Mouse (Mus musculus) MEL (cell line): ENCODE measurements at regions not wholly inside any gene's neighbourhood (a gene's known extent, or its start where the extent isn't known, plus 50 kb on each side); places are given as distances from the start of the nearest gene placed in this dataset.

Experiments
- DNase-seq: peaks from one replicate; pipeline ENCODE4 v3.0.0; 2011; ENCODE audit warnings: low read depth, low spot score
- H3K27ac ChIP-seq: 2 replicates; pipeline ENCODE4 v1.5.1; 2012; ENCODE audit warnings: low read depth, mild to moderate bottlenecking, control low read depth, low read length, moderate library complexity; ENCODE audit not compliant: control insufficient read depth
- H3K27me3 ChIP-seq, 2 experiments: fragments of 150-350 bp in 1 of 2; sonication (generic) in 1 of 2; 2 replicates each; pipeline ENCODE4 v1.6.1; 2012; ENCODE audit warnings: low read length in 2 of 2, mild to moderate bottlenecking in 2 of 2, improper control_type of control experiment in 1 of 2, moderate library complexity in 1 of 2; ENCODE audit not compliant: insufficient read depth in 2 of 2, control insufficient read depth in 1 of 2
- H3K36me3 ChIP-seq, 2 experiments: 2 replicates each; pipeline ENCODE4 v1.6.1; 2012 to 2014; ENCODE audit warnings: low read length in 2 of 2, improper control_type of control experiment in 1 of 2, inconsistent platforms in 1 of 2, mild to moderate bottlenecking in 1 of 2; ENCODE audit not compliant: insufficient read depth in 2 of 2, control insufficient read depth in 1 of 2
- H3K4me1 ChIP-seq, 2 experiments: fragments of 150-350 bp in 1 of 2; sonication (generic) in 1 of 2; 2 replicates each; pipeline ENCODE4 v1.6.1; 2012; ENCODE audit warnings: low read length in 2 of 2, improper control_type of control experiment in 1 of 2, mild to moderate bottlenecking in 1 of 2; ENCODE audit not compliant: insufficient read depth in 2 of 2, control insufficient read depth in 1 of 2
- H3K4me3 ChIP-seq, 2 experiments: fragments of 150-350 bp in 1 of 2; sonication (generic) in 1 of 2; 2 replicates each; pipeline ENCODE4 v1.5.1; 2012; ENCODE audit warnings: low read depth in 2 of 2, low read length in 2 of 2, mild to moderate bottlenecking in 2 of 2, moderate library complexity in 2 of 2, control low read depth in 1 of 2, improper control_type of control experiment in 1 of 2; ENCODE audit not compliant: control insufficient read depth in 1 of 2, insufficient read depth in 1 of 2
- H3K79me2 ChIP-seq: 2 replicates; pipeline ENCODE4 v1.6.1; 2012; ENCODE audit warnings: mild to moderate bottlenecking, low read length, moderate library complexity; ENCODE audit not compliant: control insufficient read depth, poor library complexity, insufficient read depth
- H3K9ac ChIP-seq: 2 replicates; pipeline ENCODE4 v1.6.1; 2012; ENCODE audit warnings: low read depth, mild to moderate bottlenecking, control low read depth, low read length, moderate library complexity; ENCODE audit not compliant: control insufficient read depth, poor library complexity, severe bottlenecking
- H3K9me3 ChIP-seq: fragments of 150-350 bp; sonication (generic); replicated peaks from 2 replicates; pipeline ENCODE4 v1.6.1; 2012; ENCODE audit warnings: mild to moderate bottlenecking, low read length, improper control_type of control experiment, moderate library complexity; ENCODE audit not compliant: insufficient read depth
- BHLHE40 ChIP-seq: IDR thresholded peaks from 2 replicates; pipeline ENCODE4 v1.6.1; 2012; ENCODE audit warnings: low read depth, mild to moderate bottlenecking, inconsistent platforms, low read length, improper control_type of control experiment, borderline replicate concordance
- CHD1 ChIP-seq: IDR thresholded peaks from 2 replicates; pipeline ENCODE4 v1.6.1; 2012; ENCODE audit warnings: low read depth, mild to moderate bottlenecking, inconsistent platforms, low read length, improper control_type of control experiment
- CTCF ChIP-seq, 3 experiments: IDR thresholded peaks in 2 of 3; conservative IDR thresholded peaks in 1 of 3; 2 replicates each; pipeline ENCODE4 v1.5.1; 2011 to 2012; ENCODE audit warnings: low read length in 3 of 3, low read depth in 2 of 3, mild to moderate bottlenecking in 2 of 3, improper control_type of control experiment in 1 of 3, inconsistent platforms in 1 of 3, mixed read lengths in 1 of 3, moderate library complexity in 1 of 3; ENCODE audit not compliant: control insufficient read depth in 1 of 3, insufficient read depth in 1 of 3, poor library complexity in 1 of 3, severe bottlenecking in 1 of 3
- ELF1 ChIP-seq: IDR thresholded peaks from 2 replicates; pipeline ENCODE4 v1.6.1; 2014; ENCODE audit warnings: low read depth, mild to moderate bottlenecking, inconsistent platforms, low read length, improper control_type of control experiment, moderate library complexity
- EP300 ChIP-seq, 2 experiments: IDR thresholded peaks; 2 replicates each; pipeline ENCODE4 v1.6.1; 2011; ENCODE audit warnings: improper control_type of control experiment in 2 of 2, low read length in 2 of 2, low read depth in 1 of 2, mild to moderate bottlenecking in 1 of 2
- JUND ChIP-seq: IDR thresholded peaks from 2 replicates; pipeline ENCODE4 v1.6.1; 2011; ENCODE audit warnings: low read depth, mild to moderate bottlenecking, improper control_type of control experiment, low read length
- KAT2A ChIP-seq: conservative IDR thresholded peaks from 2 replicates; pipeline ENCODE4 v1.6.1; 2012; ENCODE audit warnings: low read depth, low read length, improper control_type of control experiment, inconsistent platforms
- MAX ChIP-seq: IDR thresholded peaks from 2 replicates; pipeline ENCODE4 v1.6.1; 2011; ENCODE audit warnings: low read length, improper control_type of control experiment
- MEF2A ChIP-seq: IDR thresholded peaks from 2 replicates; pipeline ENCODE4 v1.6.1; 2014; ENCODE audit warnings: low read depth, mild to moderate bottlenecking, inconsistent platforms, low read length, improper control_type of control experiment; ENCODE audit not compliant: poor library complexity, insufficient replicate concordance, severe bottlenecking; ENCODE audit errors: extremely low read depth
- MXI1 ChIP-seq: IDR thresholded peaks from 2 replicates; pipeline ENCODE4 v1.6.1; 2011; ENCODE audit warnings: mild to moderate bottlenecking, low read depth, low read length, improper control_type of control experiment
- NELFE ChIP-seq: IDR thresholded peaks from 2 replicates; pipeline ENCODE4 v1.6.1; 2011; ENCODE audit warnings: low read depth, low read length, improper control_type of control experiment
- NRF1 ChIP-seq: IDR thresholded peaks from 2 replicates; pipeline ENCODE4 v1.6.1; 2014; ENCODE audit warnings: low read depth, mild to moderate bottlenecking, inconsistent platforms, low read length, improper control_type of control experiment, moderate library complexity; ENCODE audit not compliant: poor library complexity, insufficient read depth, severe bottlenecking
- POLR2AphosphoS5 ChIP-seq: IDR thresholded peaks from 2 replicates; pipeline ENCODE4 v1.6.1; 2012; ENCODE audit warnings: low read depth, borderline replicate concordance, mild to moderate bottlenecking, inconsistent platforms, low read length, moderate library complexity, mixed read lengths
- RAD21 ChIP-seq: IDR thresholded peaks from 2 replicates; pipeline ENCODE4 v1.6.1; 2011; ENCODE audit warnings: mild to moderate bottlenecking, low read depth, low read length, improper control_type of control experiment
- RCOR1 ChIP-seq: IDR thresholded peaks from 2 replicates; pipeline ENCODE4 v1.6.1; 2012; ENCODE audit warnings: low read depth, mild to moderate bottlenecking, inconsistent platforms, low read length, improper control_type of control experiment
- TCF12 ChIP-seq: IDR thresholded peaks from 2 replicates; pipeline ENCODE4 v1.6.1; 2014; ENCODE audit warnings: low read depth, mild to moderate bottlenecking, inconsistent platforms, low read length, improper control_type of control experiment, moderate library complexity
- UBTF ChIP-seq: IDR thresholded peaks from 2 replicates; pipeline ENCODE4 v1.6.1; 2012; ENCODE audit warnings: low read depth, mild to moderate bottlenecking, inconsistent platforms, low read length, improper control_type of control experiment, moderate library complexity, borderline replicate concordance; ENCODE audit not compliant: insufficient read depth
- USF2 ChIP-seq, 2 experiments: IDR thresholded peaks; 2 replicates each; pipeline ENCODE4 v1.6.1; 2011 to 2012; ENCODE audit warnings: improper control_type of control experiment in 2 of 2, low read length in 2 of 2, borderline replicate concordance in 1 of 2, inconsistent platforms in 1 of 2, low read depth in 1 of 2, mild to moderate bottlenecking in 1 of 2; ENCODE audit not compliant: insufficient read depth in 1 of 2
- ZC3H11A ChIP-seq: IDR thresholded peaks from 2 replicates; pipeline ENCODE4 v1.6.1; 2012; ENCODE audit warnings: low read depth, mild to moderate bottlenecking, inconsistent platforms, low read length, improper control_type of control experiment
- ZKSCAN1 ChIP-seq: IDR thresholded peaks from 2 replicates; pipeline ENCODE4 v1.6.1; 2012; ENCODE audit warnings: low read depth, mild to moderate bottlenecking, inconsistent platforms, low read length, improper control_type of control experiment, moderate library complexity
- ZMIZ1 ChIP-seq: IDR thresholded peaks from 2 replicates; pipeline ENCODE4 v1.6.1; 2012; ENCODE audit warnings: low read depth, mild to moderate bottlenecking, inconsistent platforms, low read length, improper control_type of control experiment, moderate library complexity
- ZNF384 ChIP-seq: IDR thresholded peaks from 2 replicates; pipeline ENCODE4 v1.6.1; 2012; ENCODE audit warnings: low read depth, mild to moderate bottlenecking, inconsistent platforms, low read length, improper control_type of control experiment

- TF ChIP-seq RAD21 (no peak), JUND (no peak), USF2 (IDR thresholded peaks at IDR 0.05; ENCODE audit: borderline replicate concordance in 1 of 2, insufficient read depth in 1 of 2, low read depth in 1 of 2, low read length in 2 of 2) (no peak), MAX (no peak), TCF12 (no peak), ZC3H11A (no peak), RCOR1 (no peak), KAT2A (no peak), CHD1 (no peak), NRF1 (no peak), UBTF (no peak), MXI1 (no peak), EP300 (IDR thresholded peaks at IDR 0.05; ENCODE audit: low read depth in 1 of 2, low read length in 2 of 2) (no peak), BHLHE40 (no peak), POLR2AphosphoS5 (no peak), CTCF (IDR thresholded peaks at IDR 0.05 in 2 of 3, conservative IDR thresholded peaks at IDR 0.05 in 1 of 3; ENCODE audit: control insufficient read depth in 1 of 3, insufficient read depth in 1 of 3, low read depth in 2 of 3, low read length in 3 of 3, poor library complexity in 1 of 3, severe bottlenecking in 1 of 3) (no peak), ZKSCAN1 (no peak), NELFE (no peak), ZNF384 (no peak)
- Histone ChIP-seq H3K27me3 (no peaks in the 10 kb centered on the region), H3K4me3 (no peak overlapping the region), H3K9me3 (no peaks in the 10 kb centered on the region), H3K36me3 (no peaks in the 10 kb centered on the region), H3K79me2 (no peaks in the 10 kb centered on the region), H3K4me1 (no peaks in the 10 kb centered on the region), H3K27ac (no peak overlapping the region), H3K9ac (no peak overlapping the region)
- no peak for DNase-seq
These were observed 201.3 kb downstream of the Il15 start for GRCm38 (mm10) chr8:82201746-82202145.

- H3K27me3 ChIP-seq: no peaks in the 10 kb centered on the region
- no peak overlapping the region for H3K9ac ChIP-seq
- TF ChIP-seq CTCF (IDR thresholded peaks at IDR 0.05 in 2 of 3, conservative IDR thresholded peaks at IDR 0.05 in 1 of 3; ENCODE audit: control insufficient read depth in 1 of 3, insufficient read depth in 1 of 3, low read depth in 2 of 3, low read length in 3 of 3, poor library complexity in 1 of 3, severe bottlenecking in 1 of 3) (no peak), ELF1 (no peak), NRF1 (no peak), MEF2A (no peak), BHLHE40 (no peak), ZMIZ1 (no peak)
These were observed 202.8 kb downstream of the Il15 start for GRCm38 (mm10) chr8:82200176-82200575.

More at GRCm38 (mm10) chr8:82200176-82200575, 202.8 kb downstream of the Il15 start:
- H3K27ac ChIP-seq: no peak overlapping the region
- H3K36me3 ChIP-seq: no peaks in the 10 kb centered on the region
- no peaks in the 10 kb centered on the region for H3K79me2 ChIP-seq
- H3K4me3 ChIP-seq: no peak overlapping the region
- H3K9me3 ChIP-seq: no peaks in the 10 kb centered on the region
- H3K4me1 ChIP-seq: no peaks in the 10 kb centered on the region
- DNase-seq: no peak
